Mouse (Mus musculus) forebrain, postnatal 0 days (tissue): Measurements from ENCODE around the gene Fam89b. TPM values are rescaled to one million over a fixed set of nuclear protein-coding genes. Genes with fewer than 3 reads are reported as not detected.

Experiments
- ATAC-seq: fragments of 200-750 bp; cut with Nextera tagmentation; 2 replicates; pipeline ENCODE4 v1.8.0; 2017; ENCODE audit warnings: mild to moderate bottlenecking, moderate library complexity
- DNase-seq: peaks from one replicate; pipeline ENCODE4 v3.0.0-alpha.2; 2015
- H3K27ac ChIP-seq: fragments of 300-500 bp; sonication (generic); 2 replicates; pipeline ENCODE4 v1.5.1; 2014; ENCODE audit warnings: low read depth, mild to moderate bottlenecking, antibody characterized with exemption, low read length, moderate library complexity, mixed read lengths
- H3K27me3 ChIP-seq: fragments of 300-500 bp; sonication (generic); 2 replicates; pipeline ENCODE4 v1.6.1; 2014; ENCODE audit warnings: mild to moderate bottlenecking, low read length, mixed read lengths; ENCODE audit not compliant: insufficient read depth
- H3K36me3 ChIP-seq: fragments of 300-500 bp; sonication (generic); 2 replicates; pipeline ENCODE4 v1.6.1; 2014; ENCODE audit warnings: mild to moderate bottlenecking, moderate library complexity; ENCODE audit not compliant: insufficient read depth
- H3K4me1 ChIP-seq: fragments of 300-500 bp; sonication (generic); 2 replicates; pipeline ENCODE4 v1.6.1; 2014; ENCODE audit warnings: antibody characterized with exemption; ENCODE audit not compliant: insufficient read depth
- H3K4me2 ChIP-seq: fragments of 300-500 bp; sonication (generic); 2 replicates; pipeline ENCODE4 v1.6.1; 2014; ENCODE audit warnings: low read depth, mild to moderate bottlenecking, moderate library complexity
- H3K4me3 ChIP-seq: fragments of 300-500 bp; sonication (generic); 2 replicates; pipeline ENCODE4 v1.5.1; 2014; ENCODE audit warnings: low read depth, low read length, mixed read lengths
- H3K9ac ChIP-seq: fragments of 300-500 bp; sonication (generic); 2 replicates; pipeline ENCODE4 v1.6.1; 2014; ENCODE audit warnings: mild to moderate bottlenecking
- H3K9me3 ChIP-seq: fragments of 300-500 bp; sonication (generic); 2 replicates; pipeline ENCODE4 v1.6.1; 2016; ENCODE audit warnings: low read length
- CTCF ChIP-seq: sonication (generic); IDR thresholded peaks from 2 replicates; pipeline ENCODE4 v1.5.1; 2016; ENCODE audit warnings: antibody characterized with exemption, control low read depth, low read depth
- WGBS: fragments of 180-500 bp; shearing (Covaris S2); extraction: QIAGEN DNeasy Blood & Tissue Kit; methylation state at CpG from one replicate; pipeline ENCODE4 v1.1.7; 2014; 5-methylcytosine and 5-hydroxymethylcytosine counted together
- polyA plus RNA-seq: library from polyadenylated mRNA; unstranded; fragments of >200 nt; fragmentation: Nextera tagmentation; extraction: Ambion mirVana; gene quantifications from 2 replicates; pipeline ENCODE4 v1.2.1, GENCODE M21; 2015
- total RNA-seq: library from RNA; depleted of rRNA; stranded (reverse); fragments of >200 nt; gene quantifications from 2 replicates; pipeline ENCODE4 v1.2.3, GENCODE M21; 2014

Fam89b gene
- total and polyA plus RNA-seq, 2 experiments from 2014 or later, result 165 to 169 TPM

DNA sequence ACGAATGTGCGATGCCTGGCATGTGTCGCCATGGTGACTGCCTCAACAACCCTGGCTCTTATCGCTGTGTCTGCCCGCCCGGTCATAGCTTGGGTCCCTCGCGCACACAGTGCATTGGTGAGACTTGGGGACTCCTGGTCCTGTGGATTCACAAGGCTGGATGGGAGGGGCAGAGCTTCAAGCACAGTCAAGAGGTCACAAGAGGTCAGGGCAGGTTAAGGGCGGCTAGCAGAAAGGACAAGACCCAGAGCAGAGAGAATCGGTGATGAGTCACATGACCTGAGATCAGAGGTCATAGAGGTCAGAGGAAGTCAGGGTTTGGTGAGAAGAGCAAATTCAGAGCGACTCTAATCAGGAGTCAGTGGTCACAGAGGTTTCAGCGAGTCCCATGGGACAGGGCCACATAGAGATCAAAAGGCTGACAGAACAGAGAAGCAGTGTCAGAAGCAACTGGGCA is 17.5 kb upstream of the Fam89b start:
- H3K9ac ChIP-seq, result no peak overlapping the region
- 35% methylated on average over 12 of the region's 12 CpGs for WGBS
- no peak for TF ChIP-seq CTCF
- DNase-seq (no peak), ATAC-seq (peak; percentile 52)
- no peak overlapping the region for H3K4me2 ChIP-seq
- H3K36me3 ChIP-seq, result no peaks in the 10 kb centered on the region; the same call in 1 of the 2 replicates
- no peaks in the 10 kb centered on the region for H3K9me3 ChIP-seq
- H3K4me3 ChIP-seq, result no peak overlapping the region
- no peak overlapping the region for H3K27ac ChIP-seq
- no peaks in the 10 kb centered on the region for H3K27me3 ChIP-seq
- 0 out of 2 replicates have a peak, but pooled peaks cover 16% of the 10 kb centered on the region for H3K4me1 ChIP-seq

DNA sequence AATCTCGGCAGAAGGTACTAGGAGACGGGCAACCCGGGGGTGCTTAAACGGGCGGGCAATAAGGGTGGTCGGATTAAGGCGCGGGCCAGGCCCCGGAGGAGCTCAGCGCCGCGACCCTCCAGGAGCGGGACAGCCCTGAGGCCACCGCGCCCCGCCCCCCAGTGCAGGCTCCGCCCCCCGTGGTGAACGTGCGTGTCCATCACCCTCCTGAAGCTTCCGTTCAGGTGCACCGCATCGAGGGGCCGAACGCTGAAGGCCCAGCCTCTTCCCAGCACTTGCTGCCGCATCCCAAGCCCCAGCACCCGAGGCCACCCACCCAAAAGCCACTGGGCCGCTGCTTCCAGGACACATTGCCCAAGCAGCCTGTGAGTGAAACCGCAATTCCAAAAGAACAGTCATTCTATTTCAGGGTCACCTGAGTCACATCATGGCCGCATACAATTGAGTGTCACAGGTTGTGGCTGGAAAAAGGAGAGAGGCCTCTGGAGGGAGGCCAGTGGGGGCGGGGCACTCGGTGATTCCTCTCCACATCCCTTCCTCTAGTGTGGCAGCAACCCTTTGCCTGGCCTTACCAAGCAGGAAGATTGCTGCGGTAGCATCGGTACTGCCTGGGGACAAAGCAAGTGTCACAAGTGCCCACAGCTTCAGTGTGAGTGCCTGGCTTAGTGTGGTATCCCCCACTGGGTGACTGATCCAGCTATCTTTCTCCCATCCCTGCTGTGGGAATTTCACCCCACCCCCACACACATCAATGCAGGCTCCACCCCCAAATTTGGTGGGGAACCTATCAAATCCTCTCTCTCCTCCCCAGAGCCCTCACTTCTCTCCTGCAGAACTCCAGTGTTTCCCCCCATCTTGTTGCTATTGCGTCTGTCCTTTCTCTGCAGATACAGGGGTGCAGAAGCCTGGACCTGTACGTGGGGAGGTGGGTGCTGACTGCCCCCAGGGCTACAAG is 16.6 kb upstream of the Fam89b start:
- peak overlapping the region; percentile 26 for H3K4me3 ChIP-seq
- 9% methylated on average over 36 of the region's 36 CpGs for WGBS
- H3K9me3 ChIP-seq, result no peaks in the 10 kb centered on the region
- DNase-seq (peak; percentile 65), ATAC-seq (peak; percentile 73)
- H3K4me2 ChIP-seq, result peak overlapping the region; percentile 46
- H3K9ac ChIP-seq, result peak overlapping the region; percentile 33
- H3K4me1 ChIP-seq, result peaks cover 21% of the 10 kb centered on the region; the same call in 1 of the 2 replicates
- H3K36me3 ChIP-seq, result no peaks in the 10 kb centered on the region; the same call in 1 of the 2 replicates
- no peaks in the 10 kb centered on the region for H3K27me3 ChIP-seq
- peak overlapping the region; percentile 35; the same call in 1 of the 2 replicates for H3K27ac ChIP-seq
- TF ChIP-seq CTCF, result no peak

DNA sequence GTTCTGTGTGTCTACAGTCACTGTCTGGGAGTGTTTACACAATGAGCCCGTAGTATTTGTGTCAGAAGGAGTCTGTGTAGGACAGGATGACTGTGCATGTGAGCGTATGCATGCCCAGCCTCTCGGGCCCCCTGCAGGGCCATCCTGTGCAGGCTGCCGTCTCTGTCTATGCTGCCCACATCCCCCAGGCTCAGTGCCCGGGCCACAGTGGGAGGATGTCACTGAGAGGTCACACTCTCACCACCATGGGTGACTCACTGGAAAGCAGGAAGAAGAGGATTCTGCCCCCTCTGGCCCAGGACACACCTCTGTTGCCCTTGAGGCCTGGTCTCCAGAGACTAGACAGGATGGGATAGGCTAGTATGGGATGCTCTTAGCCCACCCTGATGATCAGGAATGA is 14.1 kb upstream of the Fam89b start:
- ATAC-seq, result no peak
- H3K27ac ChIP-seq, result no peak overlapping the region
- no peak for TF ChIP-seq CTCF
- DNase-seq, result no peak
- no peak overlapping the region for H3K4me3 ChIP-seq
- H3K9ac ChIP-seq, result no peak overlapping the region
- H3K9me3 ChIP-seq, result no peaks in the 10 kb centered on the region
- no peak overlapping the region for H3K4me2 ChIP-seq
- 46% methylated on average over 5 of the region's 5 CpGs for WGBS
- H3K27me3 ChIP-seq, result no peaks in the 10 kb centered on the region
- H3K4me1 ChIP-seq, result peaks cover 21% of the 10 kb centered on the region; the same call in 1 of the 2 replicates
- H3K36me3 ChIP-seq, result no peaks in the 10 kb centered on the region; the same call in 1 of the 2 replicates

DNA sequence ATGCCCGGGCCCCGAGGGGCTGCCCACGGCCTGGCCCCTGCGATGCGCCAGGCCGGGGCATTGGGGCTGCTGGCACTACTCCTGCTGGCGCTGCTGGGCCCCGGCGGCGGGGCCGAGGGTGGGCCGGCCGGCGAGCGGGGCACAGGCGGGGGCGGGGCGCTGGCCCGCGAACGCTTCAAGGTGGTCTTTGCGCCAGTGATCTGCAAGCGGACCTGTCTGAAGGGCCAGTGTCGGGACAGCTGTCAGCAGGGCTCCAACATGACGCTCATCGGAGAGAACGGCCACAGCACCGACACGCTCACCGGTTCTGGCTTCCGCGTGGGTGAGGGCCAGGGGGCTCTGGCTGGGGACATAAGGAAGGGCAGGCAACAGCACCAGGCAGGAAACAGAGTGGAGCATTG is 12.8 kb upstream of the Fam89b start:
- TF ChIP-seq CTCF, result no peak
- peak overlapping the region; percentile 61 for H3K9ac ChIP-seq
- 4% methylated on average over 32 of the region's 32 CpGs for WGBS
- no peaks in the 10 kb centered on the region for H3K9me3 ChIP-seq
- DNase-seq, result no peak
- peaks cover 21% of the 10 kb centered on the region; the same call in 1 of the 2 replicates for H3K4me1 ChIP-seq
- peak; percentile 28 for ATAC-seq
- H3K27ac ChIP-seq, result peak overlapping the region; percentile 71
- H3K27me3 ChIP-seq, result no peaks in the 10 kb centered on the region
- H3K36me3 ChIP-seq, result no peaks in the 10 kb centered on the region; the same call in 1 of the 2 replicates
- peak overlapping the region; percentile 97 for H3K4me2 ChIP-seq
- peak overlapping the region; percentile 56 for H3K4me3 ChIP-seq

DNA sequence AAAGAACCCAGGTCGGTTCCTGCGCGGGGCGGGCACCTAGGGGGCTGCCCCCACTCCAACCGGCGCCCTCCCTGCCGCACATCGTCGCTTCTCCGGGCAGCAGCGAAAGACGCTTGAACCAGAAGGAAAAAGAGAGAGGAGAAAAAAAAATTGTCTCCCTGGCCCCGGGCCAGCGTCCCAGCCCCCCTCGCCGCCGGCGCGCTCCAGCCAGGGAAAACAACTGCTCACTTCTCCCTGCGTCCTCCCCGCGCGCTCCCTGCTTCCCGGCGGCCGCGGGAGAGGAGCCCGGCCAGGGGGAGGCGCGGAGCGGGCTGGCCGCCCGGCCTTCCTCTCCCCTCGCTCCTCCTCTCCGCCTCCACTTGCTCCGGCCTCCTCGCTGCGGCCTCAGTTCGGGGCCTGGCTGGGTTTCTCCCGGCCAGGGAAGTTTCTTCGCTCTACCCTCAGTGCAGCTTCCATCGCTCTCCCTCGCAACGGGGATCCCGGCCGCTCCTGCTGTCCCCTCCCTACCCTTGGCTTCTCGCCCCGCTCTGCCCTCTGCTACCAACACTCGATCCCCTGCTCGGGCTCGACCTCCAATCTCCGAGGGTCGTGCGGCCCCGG is 12.3 kb upstream of the Fam89b start:
- H3K36me3 ChIP-seq, result no peaks in the 10 kb centered on the region; the same call in 1 of the 2 replicates
- peak overlapping the region; percentile 97 for H3K4me2 ChIP-seq
- TF ChIP-seq CTCF, result no peak
- H3K27ac ChIP-seq, result peak overlapping the region; percentile 71
- H3K9me3 ChIP-seq, result no peaks in the 10 kb centered on the region
- H3K4me3 ChIP-seq, result peak overlapping the region; percentile 56
- no peaks in the 10 kb centered on the region for H3K27me3 ChIP-seq
- DNase-seq (peak; percentile 79), ATAC-seq (peak; percentile 65)
- peaks cover 18% of the 10 kb centered on the region; the same call in 1 of the 2 replicates for H3K4me1 ChIP-seq
- H3K9ac ChIP-seq, result peak overlapping the region; percentile 61
- WGBS, result 3% methylated on average over 50 of the region's 55 CpGs

DNA sequence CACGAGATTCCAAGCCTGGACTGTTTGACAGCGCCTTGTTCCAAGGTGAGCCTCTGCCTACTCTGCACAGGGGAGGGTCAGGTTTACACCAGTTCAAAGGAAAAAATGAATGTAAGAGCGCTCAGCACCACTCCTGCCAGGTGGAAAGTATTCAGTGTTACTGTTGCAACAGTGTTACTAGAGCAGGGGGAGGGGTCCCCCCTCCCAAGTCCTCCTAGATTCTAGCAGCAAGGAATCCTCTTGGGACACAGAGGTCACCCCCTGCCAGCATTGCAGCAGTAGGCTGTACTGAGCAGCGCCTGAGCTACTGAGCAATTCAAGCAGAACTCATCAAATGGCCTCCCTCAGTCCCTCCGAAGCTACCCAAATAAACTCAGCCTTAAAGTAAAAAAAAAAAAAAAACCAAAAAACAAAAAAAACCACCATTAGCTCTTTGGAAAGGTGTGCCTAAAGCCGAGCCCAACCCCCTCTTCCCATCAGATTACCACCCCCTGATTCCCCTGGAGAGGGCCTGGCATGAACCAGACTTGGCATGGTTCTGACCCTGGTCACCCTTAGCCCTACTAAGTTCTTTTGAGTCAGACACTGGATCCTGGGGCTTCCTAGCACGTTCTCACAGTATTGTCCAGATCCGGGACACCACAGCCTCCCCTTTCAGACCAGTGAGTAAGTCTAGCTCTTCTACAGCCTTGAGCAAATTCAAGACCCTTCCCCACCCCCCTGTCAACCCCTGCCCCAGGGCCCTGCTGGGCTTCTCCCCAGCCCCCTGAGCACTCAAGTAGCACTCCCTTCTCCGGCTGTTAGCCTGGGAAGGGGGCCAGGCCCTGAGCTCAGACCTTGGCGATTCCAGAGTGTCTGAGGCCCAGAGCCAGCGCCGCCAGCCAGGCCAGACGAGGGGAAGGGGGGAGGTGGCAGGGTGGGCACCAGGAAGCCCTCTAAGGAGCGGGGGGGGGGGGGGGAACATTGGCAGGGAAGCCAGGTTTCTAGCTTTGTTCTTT is 11.2 kb upstream of the Fam89b start, which contains the start of gene Ltbp3:
TSS of gene Ltbp3 (plus strand) at position 585 of the 998 bp plus-strand sequence.
- ATAC-seq (peak; percentile 79), DNase-seq (peak; percentile 79)
- Histone ChIP-seq H3K36me3 (no peaks in the 10 kb centered on the region), H3K4me3 (peak within 1 kb of the TSS; percentile 56), H3K9ac (peak within 1 kb of the TSS; percentile 61), H3K4me2 (peak within 1 kb of the TSS; percentile 97), H3K4me1 (peaks cover 9% of the 10 kb centered on the region; the same call in 1 of the 2 replicates), H3K27me3 (no peaks in the 10 kb centered on the region), H3K9me3 (no peaks in the 10 kb centered on the region), H3K27ac (peak within 1 kb of the TSS; percentile 71)
- no peak for TF ChIP-seq CTCF
- WGBS, result 14% methylated on average over 13 of the region's 14 CpGs
